In genomic region chrX:52745917-52746316, GRCm38 (mm10) we compare ENCODE assay signal across 8 mouse cellular contexts. TPM values are rescaled to one million over a fixed set of nuclear protein-coding genes. Genes with fewer than 3 reads are reported as not detected.
DNase-seq lines count a peak whose midpoint lies in the region; ATAC-seq and TF ChIP-seq lines count a peak whose summit lies in the region.
"Had no signal": no experiment of that assay in that cellular context is flagged by ENCODE, and none has a peak within 500 bp of the region (broad histone marks: within the 10 kb centered on the region; RNA-seq: fewer than 3 reads in every experiment).

No protein-coding gene starts in this region.

- TF ChIP-seq EP300 in CH12.LX (IDR thresholded peaks at IDR 0.05; ENCODE audit: low read length): no peak

- no peaks in the 10 kb centered on the region for H3K79me2 ChIP-seq in CH12.LX (replicated peaks; ENCODE audit: control insufficient read depth, extremely low read depth, insufficient read depth, poor library complexity, severe bottlenecking)

- dilution Hi-C loops in CH12.LX (cut with MboI; ENCODE audit: extremely low pct_ligation_motif_present, extremely low pct_unique_long_range_greater_than_20kb, low sequenced_read_pairs): no loop called here

- H3K36me3 ChIP-seq in hindbrain, embryonic 10.5 days: peaks cover 6% of the 10 kb centered on the region; the same call in 1 of the 2 replicates
- H3K36me3 ChIP-seq in hindbrain, embryonic 13.5 days: no peaks in the 10 kb centered on the region
- no peaks in the 10 kb centered on the region for H3K36me3 ChIP-seq in CH12.LX (replicated peaks in 1 of 2; ENCODE audit: control insufficient read depth in 1 of 2, insufficient read depth in 1 of 2, low read length in 1 of 2)
- H3K36me3 ChIP-seq in limb, embryonic 12.5 days: no peaks in the 10 kb centered on the region

- H3K27me3 ChIP-seq in hindbrain, embryonic 10.5 days (ENCODE audit: insufficient read depth, poor library complexity, severe bottlenecking): no peaks in the 10 kb centered on the region
- H3K27me3 ChIP-seq in hindbrain, embryonic 13.5 days: peaks cover 18% of the 10 kb centered on the region
- H3K27me3 ChIP-seq in CH12.LX (replicated peaks): no peaks in the 10 kb centered on the region
- peaks cover 31% of the 10 kb centered on the region for H3K27me3 ChIP-seq in limb, embryonic 12.5 days

- H3K9me3 ChIP-seq in hindbrain, embryonic 10.5 days: no peaks in the 10 kb centered on the region
- no peaks in the 10 kb centered on the region for H3K9me3 ChIP-seq in hindbrain, embryonic 13.5 days
- no peaks in the 10 kb centered on the region for H3K9me3 ChIP-seq in CH12.LX (replicated peaks; ENCODE audit: low read length)
- no peaks in the 10 kb centered on the region for H3K9me3 ChIP-seq in limb, embryonic 12.5 days

- peak overlapping the region; percentile 62; the same call in 1 of the 2 replicates for H3K27ac ChIP-seq in hindbrain, embryonic 10.5 days
- H3K27ac ChIP-seq in hindbrain, embryonic 13.5 days: no peak overlapping the region
- H3K27ac ChIP-seq in CH12.LX (ENCODE audit: insufficient read depth, low read depth): no peak overlapping the region
- no peak overlapping the region for H3K27ac ChIP-seq in limb, embryonic 12.5 days

- TF ChIP-seq CTCF in CH12.LX (conservative IDR thresholded peaks at IDR 0.05 in 1 of 2, IDR thresholded peaks at IDR 0.05 in 1 of 2; ENCODE audit: low read depth in 2 of 2, low read length in 2 of 2): no peak

- WGBS in hindbrain, embryonic 10.5 days: 23% methylated on average over 10 of the region's 10 CpGs
- 15% methylated on average over 10 of the region's 10 CpGs for WGBS in hindbrain, embryonic 13.5 days
- WGBS in limb, embryonic 12.5 days: 10% methylated on average over 10 of the region's 10 CpGs

- H3K4me1 ChIP-seq in hindbrain, embryonic 10.5 days (replicated peaks): peaks cover 20% of the 10 kb centered on the region
- H3K4me1 ChIP-seq in hindbrain, embryonic 13.5 days (replicated peaks): no peaks in the 10 kb centered on the region; the same call in 1 of the 2 replicates
- H3K4me1 ChIP-seq in CH12.LX (ENCODE audit: control insufficient read depth in 1 of 2, insufficient read depth in 2 of 2): no peaks in the 10 kb centered on the region
- H3K4me1 ChIP-seq in limb, embryonic 12.5 days (replicated peaks): no peaks in the 10 kb centered on the region

- H3K9ac ChIP-seq in hindbrain, embryonic 13.5 days: no peak overlapping the region
- no peak overlapping the region for H3K9ac ChIP-seq in CH12.LX (ENCODE audit: insufficient read depth, low read depth)
- H3K9ac ChIP-seq in limb, embryonic 12.5 days (replicated peaks): no peak overlapping the region

- no peak for TF ChIP-seq POLR2A in CH12.LX (IDR thresholded peaks at IDR 0.05; ENCODE audit: low read depth, low read length)

- peak overlapping the region; percentile 63; the same call in 1 of the 2 replicates for H3K4me3 ChIP-seq in hindbrain, embryonic 10.5 days
- H3K4me3 ChIP-seq in hindbrain, embryonic 13.5 days: no peak overlapping the region
- no peak overlapping the region for H3K4me3 ChIP-seq in CH12.LX (replicated peaks in 1 of 3; ENCODE audit: low read depth in 2 of 3, low read length in 2 of 3, poor library complexity in 1 of 3)
- H3K4me3 ChIP-seq in limb, embryonic 12.5 days (replicated peaks): no peak overlapping the region

- no peak overlapping the region for H3K4me2 ChIP-seq in hindbrain, embryonic 13.5 days
- peak overlapping the region; percentile 92 for H3K4me2 ChIP-seq in CH12.LX (ENCODE audit: insufficient read depth, low read depth, poor library complexity, severe bottlenecking)
- 0 out of 2 replicates have a peak overlapping the region, but pooled peaks have one; percentile 88 for H3K4me2 ChIP-seq in limb, embryonic 12.5 days

- in situ Hi-C loops in CH12.LX (cut with MboI; ENCODE audit: low pct_ligation_motif_present, low pct_unique_long_range_greater_than_20kb, low sequenced_read_pairs): no loop called here

- TF ChIP-seq RAD21 in CH12.LX (IDR thresholded peaks at IDR 0.05; ENCODE audit: low read depth, low read length): no peak

- no peak for ATAC-seq in hindbrain, embryonic 13.5 days (ENCODE audit: low FRiP score)
- no peak for ATAC-seq in limb, embryonic 12.5 days (ENCODE audit: insufficient number of reproducible peaks, insufficient read depth, low FRiP score, low TSS enrichment, low read depth)

- peak; percentile 5 for DNase-seq in hindbrain, embryonic 10.5 days (ENCODE audit: low spot score)
- DNase-seq in B cell, adult 2 months: peak; percentile 26 to 53
- DNase-seq in CH12.LX (ENCODE audit: extremely low read depth) (no peak), adipocyte (ENCODE audit: low spot score) (no peak)
- no peak for DNase-seq in cerebellum, adult 9-11 months

TF ChIP-seq in CH12.LX, 34 proteins besides CTCF, POLR2A, EP300 and RAD21:
- TF ChIP-seq MXI1 (IDR thresholded peaks at IDR 0.05; ENCODE audit: low read depth, low read length) (no peak), CHD2 (IDR thresholded peaks at IDR 0.05; ENCODE audit: low read length) (no peak)

RNA-seq across cellular contexts. Expression of gene Ccdc160, which starts 45.1 kb away (rescaled TPM):
- polyA plus RNA-seq in hindbrain, embryonic 10.5 days (2016; fragmentation: Nextera tagmentation; extraction: Ambion mirVana): 5.2 and 9.4 TPM in 2 replicates
- 4.1 and 5.4 TPM in 2 replicates for polyA plus RNA-seq in hindbrain, embryonic 13.5 days (2015; fragmentation: Nextera tagmentation; extraction: Ambion mirVana)
- total RNA-seq in CH12.LX (2012; rRNA removed): not detected in 2 replicates
- not detected in 2 replicates for total RNA-seq in CH12.LX (2014; rRNA removed)
- not detected in 2 replicates for polyA plus RNA-seq in CH12.LX (2012; ENCODE audit: insufficient read length, low read depth)
- polyA plus RNA-seq in limb, embryonic 12.5 days (2016; fragmentation: Nextera tagmentation; extraction: Ambion mirVana): 0.83 and 0.95 TPM in 2 replicates
- total RNA-seq: monocyte, adult 5-6 weeks had no signal

Comparison
In these comparisons a context has a peak if more than half of its experiments do, and no peak if none do; other contexts are left out.
1. DNase-seq: peak in hindbrain, embryonic 10.5 days (single experiment) and B cell, adult 2 months (2 of 2); none in CH12.LX (single experiment), cerebellum, adult 9-11 months (single experiment) and adipocyte (single experiment).